Mouse (Mus musculus) hindbrain, embryonic 16.5 days (tissue): ENCODE measurements around the gene Msl1. TPM values are rescaled to one million over a fixed set of nuclear protein-coding genes. Genes with fewer than 3 reads are reported as not detected.
"Not testable (repeated sequence)": the region's sequence is repeated elsewhere in the genome, so short reads cannot be mapped to it uniquely, and the experiment has no call there.

Experiments used
- ATAC-seq: fragments of 200-750 bp; cut with Nextera tagmentation; 2 replicates; pipeline ENCODE4 v1.8.0; 2017; ENCODE audit warnings: moderate TSS enrichment, moderate library complexity
- H3K27ac ChIP-seq: fragments of 300-500 bp; sonication (generic); 2 replicates; pipeline ENCODE4 v1.5.1; 2014; ENCODE audit warnings: low read depth, mild to moderate bottlenecking, control low read depth, low read length, moderate library complexity
- H3K27me3 ChIP-seq: fragments of 300-500 bp; sonication (generic); replicated peaks from 2 replicates; pipeline ENCODE4 v1.6.1; 2014; ENCODE audit warnings: low read length; ENCODE audit not compliant: control insufficient read depth, insufficient read depth
- H3K36me3 ChIP-seq: fragments of 300-500 bp; sonication (generic); 2 replicates; pipeline ENCODE4 v1.6.1; 2014; ENCODE audit warnings: mild to moderate bottlenecking, low read length, moderate library complexity, mixed read lengths; ENCODE audit not compliant: control insufficient read depth, insufficient read depth
- H3K4me1 ChIP-seq: fragments of 300-500 bp; sonication (generic); 2 replicates; pipeline ENCODE4 v1.6.1; 2014; ENCODE audit warnings: low read depth, low read length; ENCODE audit not compliant: control insufficient read depth, insufficient read depth
- H3K4me2 ChIP-seq: fragments of 300-500 bp; sonication (generic); 2 replicates; pipeline ENCODE4 v1.6.1; 2014; ENCODE audit warnings: mild to moderate bottlenecking, low read length, control low read depth, moderate library complexity
- H3K4me3 ChIP-seq: fragments of 300-500 bp; sonication (generic); 2 replicates; pipeline ENCODE4 v1.5.1; 2014; ENCODE audit warnings: mild to moderate bottlenecking, low read length, control low read depth, moderate library complexity
- H3K9ac ChIP-seq: fragments of 300-500 bp; sonication (generic); 2 replicates; pipeline ENCODE4 v1.6.1; 2014; ENCODE audit warnings: low read depth, mild to moderate bottlenecking, control low read depth, low read length, moderate library complexity
- H3K9me3 ChIP-seq: fragments of 300-500 bp; sonication (generic); 2 replicates; pipeline ENCODE4 v1.6.1; 2014; ENCODE audit warnings: mild to moderate bottlenecking, low read length, moderate library complexity; ENCODE audit not compliant: control insufficient read depth
- WGBS: fragments of 180-500 bp; shearing (Covaris S2); extraction: QIAGEN DNeasy Blood & Tissue Kit; methylation state at CpG from one replicate; pipeline ENCODE4 v1.1.7; 2014; 5-methylcytosine and 5-hydroxymethylcytosine counted together
- polyA plus RNA-seq: library from polyadenylated mRNA; unstranded; fragments of >200 nt; fragmentation: Nextera tagmentation; extraction: Ambion mirVana; gene quantifications from 2 replicates; pipeline ENCODE4 v1.2.1, GENCODE M21; 2015

Msl1 gene
- polyA plus RNA-seq, 1 experiment from 2014 or later: 28.2 TPM

DNA sequence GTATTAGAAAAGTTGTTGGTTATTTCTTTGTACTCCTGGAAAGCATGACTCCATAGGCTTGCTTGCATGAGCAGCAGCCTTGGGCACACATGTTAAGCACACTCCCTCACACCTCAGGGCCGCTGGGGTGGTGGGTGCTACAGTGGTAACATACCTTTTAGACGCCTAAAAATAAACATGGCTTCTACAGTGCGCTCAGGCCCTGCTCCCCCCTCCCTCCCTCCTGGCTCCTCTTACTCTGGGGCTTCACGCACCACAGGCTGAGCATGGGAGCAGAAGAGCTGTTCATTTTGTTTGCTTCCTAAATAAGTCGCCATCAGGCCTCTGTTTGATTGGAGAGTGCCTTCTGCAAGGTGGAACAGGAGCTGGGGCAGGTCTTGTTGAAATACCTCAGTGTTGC lies 2.0 kb downstream of the Msl1 start:
- ATAC-seq: no peak

DNA sequence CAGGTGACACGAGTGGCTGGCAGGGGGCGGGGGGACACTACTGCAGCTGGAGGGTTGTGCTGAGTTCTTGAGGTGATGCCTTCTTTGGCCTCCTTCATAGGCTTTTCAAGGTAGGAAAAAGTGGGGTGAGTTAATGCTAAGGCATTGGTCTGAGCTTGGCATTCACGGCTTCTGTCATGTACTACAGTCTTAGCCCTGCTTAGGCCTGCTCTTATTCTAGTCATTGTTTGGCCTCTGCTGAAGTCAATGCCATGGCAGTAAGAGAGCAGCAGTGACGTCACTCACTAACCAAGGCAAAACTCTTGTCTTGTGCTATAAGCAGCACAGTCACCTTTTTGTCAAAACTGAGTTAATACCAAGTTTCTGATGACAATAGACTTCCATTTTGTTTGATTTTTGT lies 2.6 kb downstream of the Msl1 start:
- Histone ChIP-seq H3K4me3 (peak overlapping the region; percentile 74), H3K4me2 (peak overlapping the region; percentile 75), H3K4me1 (peaks cover 29% of the 10 kb centered on the region), H3K27me3 (no peaks in the 10 kb centered on the region), H3K27ac (no peak overlapping the region), H3K9me3 (no peaks in the 10 kb centered on the region), H3K9ac (peak overlapping the region; percentile 99), H3K36me3 (peaks cover 9% of the 10 kb centered on the region; the same call in 1 of the 2 replicates)
- ATAC-seq: no peak
- 40% methylated on average over 4 of the region's 4 CpGs for WGBS

More for the DNA sequence above, 2.0 kb downstream of the Msl1 start:
- 11% methylated on average over 5 of the region's 5 CpGs for WGBS
- Histone ChIP-seq H3K27me3 (no peaks in the 10 kb centered on the region), H3K4me1 (peaks cover 29% of the 10 kb centered on the region), H3K4me3 (peak overlapping the region; percentile 74), H3K4me2 (peak overlapping the region; percentile 75), H3K36me3 (peaks cover 9% of the 10 kb centered on the region; the same call in 1 of the 2 replicates), H3K9me3 (no peaks in the 10 kb centered on the region), H3K9ac (peak overlapping the region; percentile 99), H3K27ac (no peak overlapping the region)

DNA sequence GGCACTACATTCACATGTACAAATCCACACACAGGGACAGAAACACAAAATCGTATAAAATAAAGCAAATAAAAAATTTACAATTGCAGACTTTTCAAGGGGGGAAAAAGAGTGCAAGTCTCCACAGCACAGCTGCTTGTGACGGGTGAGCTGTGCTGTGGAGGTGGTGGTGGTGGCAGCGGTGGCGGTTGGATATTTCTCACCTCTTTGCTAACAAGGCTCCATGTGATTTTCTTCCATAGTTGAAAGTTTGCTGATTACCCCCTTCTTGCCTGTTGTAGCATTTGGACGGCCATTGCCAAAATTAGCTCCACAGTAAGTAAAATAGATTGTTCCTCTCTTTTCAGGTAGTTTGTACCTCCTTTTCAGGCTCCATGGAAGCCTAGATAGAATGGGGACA lies 9.3 kb downstream of the Msl1 start, which contains the start of gene Casc3:
TSS of gene Casc3 (plus strand) at position 301 of the 400 bp plus-strand sequence.
- Histone ChIP-seq H3K36me3 (peaks cover 36% of the 10 kb centered on the region), H3K4me2 (no peak within 1 kb of the TSS), H3K4me3 (no peak within 1 kb of the TSS), H3K9me3 (no peaks in the 10 kb centered on the region), H3K4me1 (peaks cover 8% of the 10 kb centered on the region), H3K27ac (no peak within 1 kb of the TSS), H3K27me3 (no peaks in the 10 kb centered on the region), H3K9ac (no peak within 1 kb of the TSS)
- ATAC-seq: no peak
- WGBS: 96% methylated on average over 5 of the region's 5 CpGs

DNA sequence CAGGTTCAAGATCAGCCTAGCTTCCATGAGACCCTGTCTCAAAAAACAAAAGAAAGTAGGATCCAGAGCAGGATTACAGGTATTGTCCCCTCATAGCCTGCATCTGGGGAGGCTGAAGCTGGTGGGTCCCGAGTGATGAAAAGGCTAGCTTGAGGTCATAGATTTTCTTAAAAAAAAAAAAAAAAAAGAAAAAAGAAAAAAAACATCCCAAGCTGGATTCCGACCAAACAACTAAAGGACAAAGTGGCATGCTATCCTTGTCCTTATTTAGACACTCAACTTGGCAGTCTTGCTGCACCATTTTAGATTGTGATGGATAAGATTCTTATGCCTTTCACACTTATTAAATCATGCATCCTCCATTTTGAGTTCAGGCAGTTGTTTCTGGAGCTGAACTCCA lies 13.1 kb downstream of the Msl1 start:
- 65% methylated on average over 2 of the region's 2 CpGs for WGBS
- no peak overlapping the region for H3K4me3 ChIP-seq
- H3K4me2 ChIP-seq: no peak overlapping the region
- H3K4me1 ChIP-seq: peaks cover 20% of the 10 kb centered on the region
- no peak overlapping the region for H3K27ac ChIP-seq
- H3K36me3 ChIP-seq: peaks cover 34% of the 10 kb centered on the region
- 0 out of 2 replicates have a peak overlapping the region, but pooled peaks have one; percentile 13 for H3K9ac ChIP-seq
- ATAC-seq: no peak
- no peaks in the 10 kb centered on the region for H3K27me3 ChIP-seq
- H3K9me3 ChIP-seq: no peaks in the 10 kb centered on the region

DNA sequence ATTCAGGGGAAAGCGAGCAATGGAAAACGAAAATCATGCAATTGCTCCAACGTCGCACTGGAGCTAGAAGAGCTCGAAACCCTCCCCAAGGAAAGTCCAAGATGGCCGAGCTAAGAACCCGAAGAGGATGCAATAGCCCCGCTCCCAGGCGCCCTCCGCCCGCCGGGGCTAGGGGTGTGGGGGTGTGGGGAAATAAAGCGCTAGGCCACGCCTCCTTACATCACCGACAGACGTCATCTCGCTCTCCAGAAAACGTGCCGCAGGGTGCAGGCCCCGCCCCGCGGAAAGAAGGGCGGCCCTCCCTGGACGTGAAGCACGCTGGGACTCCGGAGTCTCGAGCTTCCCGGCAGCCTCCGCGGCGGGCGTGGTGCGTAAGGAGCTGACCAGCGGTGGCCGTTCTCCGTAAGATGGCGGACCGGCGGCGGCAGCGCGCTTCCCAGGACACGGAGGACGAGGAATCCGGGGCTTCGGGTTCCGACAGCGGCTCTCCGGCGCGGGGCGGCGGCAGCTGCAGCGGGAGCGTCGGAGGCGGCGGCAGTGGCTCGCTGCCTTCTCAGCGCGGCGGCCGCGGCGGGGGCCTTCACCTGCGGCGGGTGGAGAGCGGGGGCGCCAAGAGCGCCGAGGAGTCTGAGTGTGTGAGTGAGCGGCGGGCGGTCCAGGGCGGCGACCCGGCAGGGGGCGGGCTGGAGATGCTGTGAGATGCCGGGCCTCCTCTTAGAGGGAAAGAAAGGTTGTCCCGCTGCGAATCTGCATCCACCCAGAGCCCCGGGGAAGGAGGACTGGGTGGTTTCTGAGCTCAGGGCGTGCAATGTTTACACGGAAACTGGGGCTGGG lies 14.4 kb downstream of the Msl1 start:
- Histone ChIP-seq H3K36me3 (peaks cover 25% of the 10 kb centered on the region), H3K9ac (peak overlapping the region; percentile 97), H3K27me3 (no peaks in the 10 kb centered on the region), H3K27ac (peak overlapping the region; percentile 98), H3K4me3 (peak overlapping the region; percentile 91), H3K4me2 (peak overlapping the region; percentile 60), H3K9me3 (no peaks in the 10 kb centered on the region), H3K4me1 (peaks cover 20% of the 10 kb centered on the region)
- ATAC-seq: peak; percentile 98
- under 1% methylated on average over 79 of the region's 84 CpGs for WGBS

DNA sequence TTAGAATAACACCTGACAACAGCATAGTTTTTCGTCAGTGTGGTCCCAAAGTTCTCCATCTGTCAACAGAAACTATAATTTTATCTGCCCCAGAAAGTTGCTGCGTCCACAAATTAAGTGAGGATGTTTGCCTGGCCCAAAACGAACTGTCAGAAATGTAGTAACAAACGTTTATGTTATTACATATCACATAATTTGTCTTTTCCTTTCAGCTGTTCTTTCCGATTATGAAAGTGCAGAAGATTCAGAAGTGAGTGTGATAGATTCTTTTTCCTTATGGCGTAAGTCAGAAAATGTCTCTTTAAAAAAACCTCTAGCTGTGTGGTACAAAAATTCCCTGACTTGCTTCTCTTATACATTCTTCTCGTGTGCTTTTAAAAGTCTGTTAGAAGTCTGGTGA lies 15.4 kb downstream of the Msl1 start:
- WGBS: 79% methylated on average over 7 of the region's 7 CpGs
- H3K9ac ChIP-seq: peak overlapping the region; percentile 97
- no peaks in the 10 kb centered on the region for H3K9me3 ChIP-seq
- H3K4me2 ChIP-seq: peak overlapping the region; percentile 55
- peaks cover 21% of the 10 kb centered on the region for H3K36me3 ChIP-seq
- no peaks in the 10 kb centered on the region for H3K27me3 ChIP-seq
- peak overlapping the region; percentile 91 for H3K4me3 ChIP-seq
- H3K27ac ChIP-seq: 0 out of 2 replicates have a peak overlapping the region, but pooled peaks have one; percentile 98
- ATAC-seq: no peak
- H3K4me1 ChIP-seq: peaks cover 20% of the 10 kb centered on the region

DNA sequence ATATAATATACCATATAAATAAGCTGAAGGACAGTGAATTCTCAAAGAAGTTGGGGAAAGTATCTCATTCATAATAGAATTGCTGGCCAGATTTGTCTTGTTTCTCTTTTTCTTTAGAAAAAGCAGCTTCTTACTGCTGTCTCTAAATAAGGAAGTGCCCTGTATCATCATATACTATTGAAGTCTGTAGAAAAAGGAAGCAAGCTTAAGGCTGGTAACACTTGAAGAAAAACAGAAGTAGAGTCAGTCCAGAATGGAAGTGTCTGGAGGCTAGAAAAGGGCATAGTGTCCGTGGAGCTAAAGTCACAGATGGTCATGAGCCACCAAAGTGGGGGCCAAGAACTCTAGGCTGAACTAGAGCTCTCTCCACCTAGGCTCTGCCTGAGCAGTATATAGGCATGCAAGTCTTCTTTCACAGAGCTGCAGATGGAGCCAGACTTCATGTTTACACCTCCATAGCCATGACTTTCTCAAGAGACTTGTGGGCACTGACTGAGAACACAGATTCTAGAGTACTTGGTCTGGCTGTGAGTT lies 21.5 kb downstream of the Msl1 start:
- H3K4me1 ChIP-seq: peaks cover 1% of the 10 kb centered on the region; the same call in 1 of the 2 replicates
- no peak for ATAC-seq
- 95% methylated on average over 1 of the region's 1 CpGs for WGBS
- H3K4me3 ChIP-seq: no peak overlapping the region
- H3K9me3 ChIP-seq: no peaks in the 10 kb centered on the region
- H3K4me2 ChIP-seq: no peak overlapping the region
- peaks cover 36% of the 10 kb centered on the region for H3K36me3 ChIP-seq
- H3K27me3 ChIP-seq: no peaks in the 10 kb centered on the region
- no peak overlapping the region for H3K27ac ChIP-seq
- H3K9ac ChIP-seq: no peak overlapping the region

DNA sequence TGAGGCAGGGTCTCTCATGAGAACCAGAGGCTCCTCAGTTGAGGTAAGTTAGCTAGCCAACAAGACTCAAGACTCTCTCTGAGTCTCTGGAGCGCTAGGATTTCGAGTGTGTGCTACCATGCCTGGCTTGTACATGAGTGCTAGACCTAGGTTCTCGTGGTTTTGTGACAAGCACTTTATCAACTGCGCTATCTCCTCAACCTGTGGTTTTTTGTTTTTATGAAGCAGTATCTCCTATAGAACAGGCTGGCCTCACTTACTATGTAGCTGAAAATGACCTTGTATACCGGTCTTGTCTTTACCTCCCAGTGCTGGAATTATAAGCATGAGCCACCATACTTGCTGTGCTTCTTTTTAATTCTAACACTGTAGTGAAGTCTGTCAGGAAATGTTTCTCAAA lies 25.7 kb downstream of the Msl1 start:
- Histone ChIP-seq H3K9ac (no peak overlapping the region), H3K36me3 (peaks cover 47% of the 10 kb centered on the region)

DNA sequence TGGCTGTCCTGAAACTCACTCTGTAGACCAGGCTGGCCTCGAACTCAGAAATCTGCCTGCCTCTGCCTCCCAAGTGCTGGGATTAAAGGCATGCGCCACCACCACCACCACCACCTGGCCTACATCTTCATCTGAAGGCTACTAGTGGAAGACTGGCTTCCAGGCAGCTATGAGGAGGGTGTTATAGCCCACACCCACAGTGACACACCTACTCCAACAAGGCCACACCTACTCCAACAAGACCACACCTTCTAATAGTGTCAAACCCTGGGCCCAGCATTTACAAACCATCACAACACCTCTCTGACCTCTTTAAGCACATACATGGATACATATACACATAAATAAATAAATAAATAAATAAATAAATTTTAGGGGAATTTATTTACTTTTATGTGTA lies 30.8 kb downstream of the Msl1 start:
- H3K9ac ChIP-seq, H3K4me3 ChIP-seq, H3K9me3 ChIP-seq, H3K4me2 ChIP-seq, H3K27me3 ChIP-seq, ATAC-seq, H3K27ac ChIP-seq, H3K4me1 ChIP-seq: not testable (repeated sequence)
- H3K36me3 ChIP-seq: peaks cover 55% of the 10 kb centered on the region
- WGBS: 100% methylated on average over 2 of the region's 2 CpGs

More for the DNA sequence above, 25.7 kb downstream of the Msl1 start:
- H3K4me2 ChIP-seq: no peak overlapping the region
- H3K4me3 ChIP-seq: no peak overlapping the region
- H3K9me3 ChIP-seq: no peaks in the 10 kb centered on the region
- ATAC-seq: no peak
- no peak overlapping the region for H3K27ac ChIP-seq
- WGBS: 98% methylated on average over 5 of the region's 5 CpGs
- no peaks in the 10 kb centered on the region for H3K27me3 ChIP-seq
- no peaks in the 10 kb centered on the region for H3K4me1 ChIP-seq
